Mouse (Mus musculus): ENCODE results near the gene Vmn1r13. TPM values are rescaled to one million over a fixed set of nuclear protein-coding genes. Genes with fewer than 3 reads are reported as not detected.
"Not testable (repeated sequence)": the region's sequence is repeated elsewhere in the genome, so short reads cannot be mapped to it uniquely, and the experiment has no call there.

Vmn1r13 gene
- not detected in 2 replicates for polyA plus RNA-seq (2015; fragmentation: Nextera tagmentation; extraction: Ambion mirVana)

- H3K4me2 ChIP-seq (replicated peaks; ENCODE audit: low read depth, low read length); H3K9ac ChIP-seq (replicated peaks; ENCODE audit: low read length); H3K4me1 ChIP-seq (ENCODE audit: insufficient read depth, low read length); H3K4me3 ChIP-seq (ENCODE audit: low read length); H3K9me3 ChIP-seq (ENCODE audit: low read length); H3K36me3 ChIP-seq (ENCODE audit: insufficient read depth, low read length); H3K27ac ChIP-seq (ENCODE audit: low read length); ATAC-seq (ENCODE audit: low FRiP score, low TSS enrichment); H3K27me3 ChIP-seq (ENCODE audit: insufficient read depth, low read length): not testable (repeated sequence)
- WGBS = 95% methylated on average over 1 of the region's 1 CpGs
These were observed at the start of gene Vmn1r13 for GRCm38 (mm10) chr6:57202990-57203389. Gene Vmn1r13, plus strand, starts transcription at chr6:57203290.

- Histone ChIP-seq H3K4me3 (ENCODE audit: low read length) (no peak within 1 kb of the TSS), H3K9ac (replicated peaks; ENCODE audit: low read length) (no peak within 1 kb of the TSS), H3K9me3 (ENCODE audit: low read length) (no peaks in the 10 kb centered on the region), H3K4me2 (replicated peaks; ENCODE audit: low read depth, low read length) (no peak within 1 kb of the TSS), H3K27ac (ENCODE audit: low read length) (no peak within 1 kb of the TSS), H3K4me1 (ENCODE audit: insufficient read depth, low read length) (no peaks in the 10 kb centered on the region), H3K36me3 (ENCODE audit: insufficient read depth, low read length) (no peaks in the 10 kb centered on the region), H3K27me3 (ENCODE audit: insufficient read depth, low read length) (no peaks in the 10 kb centered on the region)
- WGBS = 79% methylated on average over 2 of the region's 2 CpGs
- ATAC-seq (ENCODE audit: low FRiP score, low TSS enrichment) = no peak
These were observed 46.5 kb upstream of the Vmn1r13 start, which contains the start of gene Vmn1r12 for GRCm38 (mm10) chr6:57156619-57157018. Gene Vmn1r12, plus strand, starts transcription at chr6:57156919.

GRCm38 (mm10) chr6:57190016-57190415 is 13.1 kb upstream of the Vmn1r13 start:
- H3K4me2 ChIP-seq (replicated peaks; ENCODE audit: low read depth, low read length); H3K4me1 ChIP-seq (ENCODE audit: insufficient read depth, low read length); H3K9ac ChIP-seq (replicated peaks; ENCODE audit: low read length); ATAC-seq (ENCODE audit: low FRiP score, low TSS enrichment); H3K36me3 ChIP-seq (ENCODE audit: insufficient read depth, low read length); H3K4me3 ChIP-seq (ENCODE audit: low read length); H3K27me3 ChIP-seq (ENCODE audit: insufficient read depth, low read length); H3K9me3 ChIP-seq (ENCODE audit: low read length): not testable (repeated sequence)
- peak overlapping the region; percentile 68; the same call in 1 of the 2 replicates for H3K27ac ChIP-seq (ENCODE audit: low read length)
- WGBS = 48% methylated on average over 3 of the region's 3 CpGs

- no peaks in the 10 kb centered on the region for H3K9me3 ChIP-seq (ENCODE audit: low read length)
- H3K4me1 ChIP-seq (ENCODE audit: insufficient read depth, low read length) = no peaks in the 10 kb centered on the region
- no peak for ATAC-seq (ENCODE audit: low FRiP score, low TSS enrichment)
- H3K9ac ChIP-seq (replicated peaks; ENCODE audit: low read length) = no peak within 1 kb of the TSS
- H3K27ac ChIP-seq (ENCODE audit: low read length) = no peak within 1 kb of the TSS
- H3K4me2 ChIP-seq (replicated peaks; ENCODE audit: low read depth, low read length) = no peak within 1 kb of the TSS
- 92% methylated on average over 3 of the region's 3 CpGs for WGBS
- H3K4me3 ChIP-seq (ENCODE audit: low read length) = no peak within 1 kb of the TSS
- H3K36me3 ChIP-seq (ENCODE audit: insufficient read depth, low read length) = no peaks in the 10 kb centered on the region
- no peaks in the 10 kb centered on the region for H3K27me3 ChIP-seq (ENCODE audit: insufficient read depth, low read length)
These were observed 28.3 kb downstream of the Vmn1r13 start, which contains the start of gene Vmn1r14 for GRCm38 (mm10) chr6:57231386-57231785. Gene Vmn1r14, plus strand, starts transcription at chr6:57231686.

- ATAC-seq (ENCODE audit: low FRiP score, low TSS enrichment) = no peak
These were observed 54.6 kb downstream of the Vmn1r13 start, which contains the start of gene Vmn1r15 for GRCm38 (mm10) chr6:57257652-57258051. Gene Vmn1r15, plus strand, starts transcription at chr6:57257952.

GRCm38 (mm10) chr6:57260990-57261389 is 57.9 kb downstream of the Vmn1r13 start:
- no peaks in the 10 kb centered on the region for H3K9me3 ChIP-seq (ENCODE audit: low read length)
- no peak overlapping the region for H3K9ac ChIP-seq (replicated peaks; ENCODE audit: low read length)
- no peaks in the 10 kb centered on the region for H3K4me1 ChIP-seq (ENCODE audit: insufficient read depth, low read length)
- no peak for ATAC-seq (ENCODE audit: low FRiP score, low TSS enrichment)
- H3K27me3 ChIP-seq (ENCODE audit: insufficient read depth, low read length) = no peaks in the 10 kb centered on the region
- 82% methylated on average over 2 of the region's 2 CpGs for WGBS
- H3K36me3 ChIP-seq (ENCODE audit: insufficient read depth, low read length) = no peaks in the 10 kb centered on the region
- H3K4me2 ChIP-seq (replicated peaks; ENCODE audit: low read depth, low read length) = no peak overlapping the region
- no peak overlapping the region for H3K4me3 ChIP-seq (ENCODE audit: low read length)
- no peak overlapping the region for H3K27ac ChIP-seq (ENCODE audit: low read length)

More at GRCm38 (mm10) chr6:57257652-57258051, 54.6 kb downstream of the Vmn1r13 start, which contains the start of gene Vmn1r15:
- Histone ChIP-seq H3K4me1 (ENCODE audit: insufficient read depth, low read length) (no peaks in the 10 kb centered on the region), H3K9ac (replicated peaks; ENCODE audit: low read length) (no peak within 1 kb of the TSS), H3K9me3 (ENCODE audit: low read length) (no peaks in the 10 kb centered on the region), H3K4me3 (ENCODE audit: low read length) (no peak within 1 kb of the TSS), H3K4me2 (replicated peaks; ENCODE audit: low read depth, low read length) (no peak within 1 kb of the TSS), H3K27me3 (ENCODE audit: insufficient read depth, low read length) (no peaks in the 10 kb centered on the region), H3K36me3 (ENCODE audit: insufficient read depth, low read length) (no peaks in the 10 kb centered on the region), H3K27ac (ENCODE audit: low read length) (no peak within 1 kb of the TSS)
- WGBS = 76% methylated on average over 1 of the region's 1 CpGs

Other genes starting within 250 kb of the Vmn1r13 start
- not detected in 2 replicates for gene Vmn1r5, start 233.0 kb upstream of the Vmn1r13 start, polyA plus RNA-seq (2015; fragmentation: Nextera tagmentation; extraction: Ambion mirVana)
- gene Vmn1r6, start 206.0 kb upstream of the Vmn1r13 start, polyA plus RNA-seq (2015; fragmentation: Nextera tagmentation; extraction: Ambion mirVana) = not detected in 2 replicates
- not detected in 2 replicates for gene Vmn1r7, start 178.0 kb upstream of the Vmn1r13 start, polyA plus RNA-seq (2015; fragmentation: Nextera tagmentation; extraction: Ambion mirVana)
- not detected in 2 replicates for gene Vmn1r8, start 171.0 kb upstream of the Vmn1r13 start, polyA plus RNA-seq (2015; fragmentation: Nextera tagmentation; extraction: Ambion mirVana)
- not detected in 2 replicates for gene Vmn1r9, start 136.5 kb upstream of the Vmn1r13 start, polyA plus RNA-seq (2015; fragmentation: Nextera tagmentation; extraction: Ambion mirVana)
- not detected in 2 replicates for gene Vmn1r10, start 93.8 kb upstream of the Vmn1r13 start, polyA plus RNA-seq (2015; fragmentation: Nextera tagmentation; extraction: Ambion mirVana)
- not detected in 2 replicates for gene Vmn1r11, start 69.8 kb upstream of the Vmn1r13 start, polyA plus RNA-seq (2015; fragmentation: Nextera tagmentation; extraction: Ambion mirVana)
- gene Vmn1r12, start 46.4 kb upstream of the Vmn1r13 start, polyA plus RNA-seq (2015; fragmentation: Nextera tagmentation; extraction: Ambion mirVana) = not detected in 2 replicates
- not detected in 2 replicates for gene Vmn1r14, start 28.4 kb downstream of the Vmn1r13 start, polyA plus RNA-seq (2015; fragmentation: Nextera tagmentation; extraction: Ambion mirVana)
- not detected in 2 replicates for gene Vmn1r15, start 54.7 kb downstream of the Vmn1r13 start, polyA plus RNA-seq (2015; fragmentation: Nextera tagmentation; extraction: Ambion mirVana)
- gene Vmn1r16, start 126.2 kb downstream of the Vmn1r13 start, polyA plus RNA-seq (2015; fragmentation: Nextera tagmentation; extraction: Ambion mirVana) = not detected in 2 replicates
- gene Vmn1r17, start 160.4 kb downstream of the Vmn1r13 start, polyA plus RNA-seq (2015; fragmentation: Nextera tagmentation; extraction: Ambion mirVana) = not detected in 2 replicates
- gene Vmn1r18, start 192.5 kb downstream of the Vmn1r13 start, polyA plus RNA-seq (2015; fragmentation: Nextera tagmentation; extraction: Ambion mirVana) = not detected in 2 replicates
- gene Vmn1r19, start 200.5 kb downstream of the Vmn1r13 start, polyA plus RNA-seq (2015; fragmentation: Nextera tagmentation; extraction: Ambion mirVana) = not detected in 2 replicates
- gene Vmn1r20, start 225.6 kb downstream of the Vmn1r13 start, polyA plus RNA-seq (2015; fragmentation: Nextera tagmentation; extraction: Ambion mirVana) = not detected in 2 replicates

All from kidney, embryonic 16.5 days (tissue).